Mouse (Mus musculus) spleen, adult 18-20 months (tissue): ENCODE data around the gene Zfp53.
"Not testable (repeated sequence)": the region's sequence is repeated elsewhere in the genome, so short reads cannot be mapped to it uniquely, and the experiment has no call there.

Source experiments
- DNase-seq, 2 experiments: peaks; one replicate each; pipeline ENCODE4 v3.0.0; 2022; ENCODE audit warnings: mixed read lengths in 2 of 2

Gene Zfp53

GRCm38 (mm10) chr17:21488760-21489499 lies at the start of gene Zfp53:
Zfp53 (plus strand) TSS chr17:21488998.
- DNase-seq, result peak; percentile 80 to 83

GRCm38 (mm10) chr17:21449669-21450068 lies 39.1 kb upstream of the Zfp53 start:
- DNase-seq, result peak; percentile 43 to 48

- peak; percentile 85 to 86 for DNase-seq
Measured at GRCm38 (mm10) chr17:21450138-21450704, 38.6 kb upstream of the Zfp53 start, which contains the start of gene Zfp51. Zfp51 (plus strand) TSS chr17:21450374.

- DNase-seq, result no peak
Measured at GRCm38 (mm10) chr17:21463550-21463949, 25.2 kb upstream of the Zfp53 start.

- DNase-seq, result no peak
Measured at GRCm38 (mm10) chr17:21472032-21472652, 16.7 kb upstream of the Zfp53 start.

GRCm38 (mm10) chr17:21472653-21473307 lies 16.0 kb upstream of the Zfp53 start:
- DNase-seq, result no peak

GRCm38 (mm10) chr17:21473362-21474190 lies 15.2 kb upstream of the Zfp53 start:
- no peak for DNase-seq

- DNase-seq, result not testable (repeated sequence)
Measured at GRCm38 (mm10) chr17:21474729-21475128, 14.1 kb upstream of the Zfp53 start.

- DNase-seq, result not testable (repeated sequence)
Measured at GRCm38 (mm10) chr17:21475290-21475689, 13.5 kb upstream of the Zfp53 start.

- DNase-seq, result not testable (repeated sequence)
Measured at GRCm38 (mm10) chr17:21476351-21476750, 12.4 kb upstream of the Zfp53 start.

GRCm38 (mm10) chr17:21478103-21478777 lies 10.6 kb upstream of the Zfp53 start:
- peak in 1 of 2 experiments; percentile 22 for DNase-seq

- no peak for DNase-seq
Measured at GRCm38 (mm10) chr17:21489500-21490001, 753 bp downstream of the Zfp53 start.

GRCm38 (mm10) chr17:21501365-21501764 lies 12.6 kb downstream of the Zfp53 start:
- DNase-seq, result no peak

GRCm38 (mm10) chr17:21504524-21504923 lies 15.7 kb downstream of the Zfp53 start:
- no peak for DNase-seq

GRCm38 (mm10) chr17:21506258-21506657 lies 17.5 kb downstream of the Zfp53 start:
- no peak for DNase-seq

- DNase-seq, result no peak
Measured at GRCm38 (mm10) chr17:21509756-21510155, 21.0 kb downstream of the Zfp53 start.

GRCm38 (mm10) chr17:21515403-21516105 lies 26.8 kb downstream of the Zfp53 start:
- DNase-seq, result peak in 1 of 2 experiments; percentile 48

GRCm38 (mm10) chr17:21516201-21517129 lies 27.7 kb downstream of the Zfp53 start:
- peak; percentile 33 to 53 for DNase-seq

- no peak for DNase-seq
Measured at GRCm38 (mm10) chr17:21517130-21517671, 28.4 kb downstream of the Zfp53 start.
